Mouse (Mus musculus): ENCODE data around the gene Gm4027.
"Not testable (repeated sequence)": the region's sequence is repeated elsewhere in the genome, so short reads cannot be mapped to it uniquely, and the experiment has no call there.

DNA sequence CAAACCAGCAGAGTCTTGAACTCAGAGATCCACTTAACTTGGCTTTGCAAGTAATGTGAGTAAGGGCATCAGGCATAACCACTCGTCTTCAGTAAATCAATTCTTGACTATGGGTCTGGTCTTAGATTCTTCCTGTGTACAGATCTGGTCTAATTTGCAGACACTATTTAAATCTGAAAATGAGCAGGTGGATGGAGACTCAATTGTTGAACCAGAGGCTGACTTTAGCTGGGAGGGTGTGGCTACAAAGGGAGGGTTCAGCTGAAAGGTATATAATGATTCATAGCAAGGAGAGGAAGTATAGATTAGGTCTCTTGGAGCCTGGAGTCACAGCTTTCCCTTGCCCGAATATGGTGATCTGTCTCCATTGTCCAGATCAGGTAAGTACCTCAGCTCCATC lies 16.3 kb upstream of the Gm4027 start, which contains the start of gene Oog1:
- not testable (repeated sequence) for TF ChIP-seq CTCF (IDR thresholded peaks at IDR 0.05; ENCODE audit: low read depth); EP300 (optimal IDR thresholded peaks at IDR 0.05)

Data from stomach, postnatal 0 days (tissue).